Mouse (Mus musculus) central nervous system, embryonic 14 days (tissue): ENCODE measurements around the gene Ttll10. TPM values are rescaled to one million over a fixed set of nuclear protein-coding genes. Genes with fewer than 3 reads are reported as not detected.

Source experiments
- polyA plus RNA-seq: library from polyadenylated mRNA; depleted of rRNA; stranded (reverse); fragments of >200 nt; gene quantifications from 2 replicates; pipeline ENCODE4 v1.2.3, GENCODE M21; 2012; rRNA removed

Gene Ttll10
- polyA plus RNA-seq = 0.05 and 0.55 TPM in 2 replicates

DNA sequence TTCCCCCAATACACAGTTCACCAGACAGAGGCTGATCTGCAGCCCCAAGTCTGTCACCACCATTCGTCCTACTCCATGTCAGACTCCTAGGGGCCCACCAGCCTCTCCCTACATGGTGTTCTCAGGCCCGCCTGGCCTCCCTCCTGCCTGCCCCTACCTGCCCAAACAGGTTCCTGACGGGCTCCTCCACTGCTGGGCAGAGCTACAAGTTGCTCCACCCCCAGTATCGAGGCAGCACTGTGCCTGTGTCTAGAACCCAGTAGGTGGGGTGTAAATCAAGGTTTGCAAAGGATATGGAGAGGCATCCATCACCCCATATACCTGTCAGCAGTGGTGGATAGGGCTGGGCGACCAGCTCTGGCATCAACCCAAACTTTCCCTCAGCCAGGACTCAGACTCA lies at the start of gene Ttll10:
Gene Ttll10, minus strand, starts transcription at position 154 of the 400 bp plus-strand sequence.

DNA sequence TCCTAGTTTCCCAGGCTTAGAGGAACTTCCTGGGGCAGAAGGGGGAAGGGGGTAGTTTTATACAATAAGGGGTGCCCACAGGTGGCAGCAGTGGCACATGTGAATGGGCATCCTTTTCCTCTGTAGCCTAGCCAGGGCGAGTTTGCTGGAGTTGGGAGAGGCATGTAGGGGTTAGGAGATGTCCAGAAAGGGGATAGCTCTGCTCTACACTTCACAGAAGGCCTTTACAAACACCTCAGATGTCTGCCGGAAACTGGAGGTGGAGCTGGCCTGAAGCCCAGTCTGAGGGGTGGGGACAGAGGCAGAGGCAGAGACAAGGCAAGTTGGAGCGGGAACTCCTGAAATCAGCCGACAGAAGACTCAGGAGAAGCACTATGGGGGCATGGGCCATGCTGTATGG lies 33.2 kb downstream of the Ttll10 start, which contains the start of gene Tnfrsf18:
Gene Tnfrsf18, plus strand, starts transcription at position 152 of the 400 bp plus-strand sequence.

DNA sequence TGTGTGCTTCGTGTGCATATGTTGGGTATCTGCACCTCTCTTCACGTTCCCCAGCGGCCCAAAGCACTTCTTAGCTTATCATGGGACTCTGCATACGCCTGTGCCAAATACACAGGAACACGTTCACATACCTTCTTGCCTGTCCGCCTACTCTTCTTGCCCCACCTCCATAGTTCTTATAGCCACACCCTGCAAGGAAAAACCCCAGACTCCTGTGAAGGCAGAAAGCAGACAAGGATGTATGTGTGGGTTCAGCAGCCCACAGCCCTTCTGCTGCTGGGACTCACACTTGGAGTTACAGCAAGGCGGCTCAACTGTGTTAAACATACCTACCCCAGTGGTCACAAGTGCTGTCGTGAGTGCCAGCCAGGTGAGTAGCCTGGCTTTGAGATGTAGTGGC lies 45.6 kb downstream of the Ttll10 start, which contains the start of gene Tnfrsf4:
Gene Tnfrsf4, plus strand, starts transcription at position 207 of the 400 bp plus-strand sequence.

DNA sequence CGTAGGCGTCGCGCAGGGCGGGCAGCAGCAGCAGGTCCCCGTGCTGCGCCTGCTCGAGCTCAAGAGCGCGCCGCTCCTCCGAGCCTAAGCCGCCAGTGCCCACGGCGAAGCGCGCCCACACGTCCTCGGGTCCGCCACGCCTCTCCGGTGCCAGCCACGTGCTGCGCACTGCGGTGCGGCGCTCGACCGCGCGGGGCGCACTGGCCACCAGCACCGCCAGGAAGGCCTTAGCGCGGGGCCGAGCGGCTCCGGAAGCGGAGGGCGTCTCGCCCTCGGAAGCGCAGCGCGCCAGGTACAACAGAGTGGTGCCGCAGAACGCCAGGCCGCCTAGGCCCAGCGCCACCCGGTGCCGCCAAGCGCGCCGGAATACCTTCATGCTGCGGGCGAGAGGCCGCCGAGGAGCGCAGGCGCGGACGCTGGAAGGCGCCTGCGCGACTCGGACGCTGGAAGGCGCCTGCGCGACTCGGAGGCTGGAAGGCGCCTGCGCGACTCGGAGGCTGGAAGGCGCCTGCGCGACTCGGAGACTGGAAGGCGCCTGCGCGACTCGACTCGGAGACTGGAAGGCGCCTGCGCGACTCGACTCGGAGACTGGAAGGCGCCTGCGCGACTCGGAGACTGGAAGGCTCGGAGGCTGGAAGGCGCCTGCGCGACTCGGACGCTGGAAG lies 66.8 kb downstream of the Ttll10 start, which contains the start of the genes B3galt6 and Sdf4:
Gene B3galt6, minus strand, starts transcription at position 409 of the 665 bp plus-strand sequence.
Gene Sdf4, plus strand, starts transcription at position 632 of the 665 bp plus-strand sequence.

Other genes with a start within 250 kb of the Ttll10 start
- 221 and 226 TPM in 2 replicates for gene Ccnl2, start 246.9 kb downstream of the Ttll10 start, polyA plus RNA-seq
- 107 and 111 TPM in 2 replicates for gene Aurkaip1, start 228.1 kb downstream of the Ttll10 start, polyA plus RNA-seq
- gene Mxra8, start 219.7 kb downstream of the Ttll10 start, polyA plus RNA-seq = 46.6 and 77.3 TPM in 2 replicates
- 149 and 150 TPM in 2 replicates for gene Dvl1, start 212.0 kb downstream of the Ttll10 start, polyA plus RNA-seq
- gene Tas1r3, start 196.1 kb downstream of the Ttll10 start, polyA plus RNA-seq = 0.53 and 0.79 TPM in 2 replicates
- 20.1 and 21.9 TPM in 2 replicates for gene Cptp, start 190.0 kb downstream of the Ttll10 start, polyA plus RNA-seq
- 67.9 and 76.2 TPM in 2 replicates for gene Ints11, start 189.9 kb downstream of the Ttll10 start, polyA plus RNA-seq
- 87.2 and 88.3 TPM in 2 replicates for gene Pusl1, start 167.6 kb downstream of the Ttll10 start, polyA plus RNA-seq
- gene Acap3, start 167.6 kb downstream of the Ttll10 start, polyA plus RNA-seq = 101 and 108 TPM in 2 replicates
- 117 and 126 TPM in 2 replicates for gene Ube2j2, start 115.6 kb downstream of the Ttll10 start, polyA plus RNA-seq
- gene C1qtnf12, start 97.1 kb downstream of the Ttll10 start, polyA plus RNA-seq = 9.6 and 14.8 TPM in 2 replicates
- gene B3galt6, start 66.8 kb downstream of the Ttll10 start, polyA plus RNA-seq = 15.3 and 15.5 TPM in 2 replicates
- 57.2 and 69.7 TPM in 2 replicates for gene Sdf4, start 66.5 kb downstream of the Ttll10 start, polyA plus RNA-seq
- 3.8 and 3.9 TPM in 2 replicates for gene Tnfrsf4, start 45.6 kb downstream of the Ttll10 start, polyA plus RNA-seq
- 0.29 and 0.54 TPM in 2 replicates for gene Tnfrsf18, start 33.2 kb downstream of the Ttll10 start, polyA plus RNA-seq
- gene 9430015G10Rik, start 50.6 kb upstream of the Ttll10 start, polyA plus RNA-seq = 62.6 and 67.3 TPM in 2 replicates
- gene Rnf223, start 71.1 kb upstream of the Ttll10 start, polyA plus RNA-seq = 2.3 and 3.0 TPM in 2 replicates
- gene Agrn, start 138.1 kb upstream of the Ttll10 start, polyA plus RNA-seq = 456 and 465 TPM in 2 replicates
- gene Isg15, start 141.4 kb upstream of the Ttll10 start, polyA plus RNA-seq = 10.0 and 16.4 TPM in 2 replicates
- 4.1 and 4.4 TPM in 2 replicates for gene AW011738, start 143.9 kb upstream of the Ttll10 start, polyA plus RNA-seq
- 1.0 and 1.1 TPM in 2 replicates for gene Perm1, start 156.5 kb upstream of the Ttll10 start, polyA plus RNA-seq
- gene Plekhn1, start 175.4 kb upstream of the Ttll10 start, polyA plus RNA-seq = 96.4 and 97.6 TPM in 2 replicates
- gene Noc2l, start 176.6 kb upstream of the Ttll10 start, polyA plus RNA-seq = 112 TPM in 2 replicates
- 5.7 and 6.8 TPM in 2 replicates for gene Samd11, start 196.2 kb upstream of the Ttll10 start, polyA plus RNA-seq